Mouse (Mus musculus): Measurements from ENCODE around the gene Tesk1.

The Tesk1 gene

GRCm38 (mm10) chr4:43485666-43486065 lies 43.9 kb downstream of the Tesk1 start:
- in situ Hi-C loops (cut with MboI, MseI): loop anchor here in 1 of 2 experiments (10.0 kb wide), 1 partner anchor 451 kb away; the partner anchor contains the start of gene Stoml2

GRCm38 (mm10) chr4:43489611-43490010 lies 47.9 kb downstream of the Tesk1 start:
- in situ Hi-C loops (cut with MboI, MseI): loop anchor here in 1 of 2 experiments (10.0 kb wide), 1 partner anchor 455 kb away; the partner anchor contains the start of gene Stoml2

DNA sequence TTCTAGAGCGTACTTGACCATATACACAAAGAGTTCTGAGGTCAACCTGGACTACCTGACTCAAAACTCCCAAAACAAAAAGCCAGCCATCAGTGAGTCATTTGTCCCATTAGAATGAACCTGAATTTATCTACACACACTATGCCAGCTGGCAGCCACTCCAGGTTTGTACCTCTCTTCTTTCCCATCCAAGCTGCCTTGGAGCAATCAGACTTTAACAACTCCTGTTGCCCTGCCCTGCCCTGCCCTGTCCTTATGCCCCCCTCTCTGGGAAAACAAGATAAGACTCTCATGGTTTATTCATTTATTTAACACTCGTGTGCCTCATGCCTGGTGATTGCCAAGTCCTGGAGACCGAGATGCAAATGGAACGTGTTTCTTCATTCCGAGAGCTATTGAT lies 49.1 kb downstream of the Tesk1 start:
- in situ Hi-C loops (cut with MboI, MseI): no loop called here

GRCm38 (mm10) chr4:43492101-43492820 lies 50.5 kb downstream of the Tesk1 start:
- in situ Hi-C loops (cut with MboI, MseI): no loop called here

- in situ Hi-C loops (cut with MboI, MseI): no loop called here
Observed at GRCm38 (mm10) chr4:43492821-43493185, 51.1 kb downstream of the Tesk1 start, which contains the start of gene Ccdc107. TSS of gene Ccdc107 (plus strand) at chr4:43492900.

- in situ Hi-C loops (cut with MboI, MseI): no loop called here
Observed at GRCm38 (mm10) chr4:43493186-43493845, 51.6 kb downstream of the Tesk1 start.

- in situ Hi-C loops (cut with MboI, MseI): no loop called here
Observed at GRCm38 (mm10) chr4:43493846-43494240, 52.1 kb downstream of the Tesk1 start.

DNA sequence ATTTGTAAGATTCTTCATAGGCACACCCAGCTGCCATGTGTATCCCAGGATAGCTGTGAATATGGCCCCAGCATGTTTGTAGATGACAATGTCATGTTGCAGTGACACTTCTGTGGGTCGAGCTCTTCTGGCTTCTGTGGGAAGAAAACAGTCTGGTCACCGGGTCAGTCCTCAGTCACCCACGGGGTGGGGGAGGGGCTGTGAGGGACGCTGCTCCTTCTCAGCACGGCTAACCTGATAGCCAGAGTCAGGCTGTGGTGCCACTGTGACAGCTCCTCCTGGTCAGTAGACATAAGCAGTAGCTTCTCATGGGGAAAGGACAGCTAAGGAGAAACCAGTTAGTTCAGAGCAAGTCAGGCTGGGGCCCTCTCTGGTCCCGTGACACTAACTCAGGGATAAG lies 54.8 kb downstream of the Tesk1 start:
- in situ Hi-C loops (cut with MboI, MseI): no loop called here

DNA sequence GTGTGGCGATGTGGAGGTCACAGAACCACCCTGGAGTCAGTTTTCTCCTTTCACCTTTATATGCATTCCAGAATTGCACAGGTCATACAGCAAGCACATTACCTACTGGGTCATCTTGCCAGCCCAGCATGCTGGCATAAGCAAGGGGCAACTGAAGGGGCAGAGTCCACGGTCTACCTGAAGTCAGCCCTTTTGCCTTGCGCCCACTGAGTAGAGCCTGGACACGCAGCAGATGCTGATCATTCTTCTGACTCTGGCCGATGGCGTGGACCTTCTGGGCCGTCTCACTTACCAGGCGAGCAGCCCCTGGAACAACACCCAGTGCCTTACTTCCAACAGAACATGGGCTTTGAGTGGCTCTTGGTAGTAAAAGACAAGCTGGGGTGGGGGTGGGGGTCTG lies 55.7 kb downstream of the Tesk1 start:
- in situ Hi-C loops (cut with MboI, MseI): no loop called here

Measured in T-helper 17 cell (primary cell).